Mouse (Mus musculus): ENCODE measurements at regions not wholly inside any gene's neighbourhood (a gene's known extent, or its start where the extent isn't known, plus 50 kb on each side); places are given as distances from the start of the nearest gene placed in this dataset.

DNA sequence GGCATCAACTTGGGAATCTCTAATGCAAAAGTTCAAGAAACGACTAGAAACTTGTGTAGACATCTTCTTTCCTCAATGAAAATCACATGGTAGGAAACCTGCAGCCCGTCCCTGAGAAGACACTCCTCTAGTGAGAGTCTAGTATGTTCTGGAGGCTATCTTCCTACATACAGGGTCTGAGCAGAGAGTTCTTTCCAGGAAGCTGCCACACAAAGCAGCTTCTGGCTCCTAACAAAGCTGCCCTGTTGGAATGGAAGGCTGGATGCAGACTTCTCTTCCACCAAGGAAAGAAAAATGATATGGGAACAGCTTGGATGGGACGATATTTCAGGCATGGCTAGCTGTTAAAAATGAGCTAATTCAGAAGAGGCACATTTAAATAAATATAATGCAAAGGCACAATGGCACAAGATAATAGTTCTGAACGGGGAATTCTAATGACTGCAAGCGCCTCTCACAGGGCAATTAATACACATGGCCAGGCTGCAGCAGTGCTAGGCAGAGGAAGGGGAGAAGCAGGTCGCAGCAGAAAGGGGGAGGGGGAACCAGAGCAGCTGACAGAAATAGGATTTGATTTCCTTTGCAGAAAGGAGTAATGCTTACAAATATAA is 391.4 kb upstream of the Plxna2 start:
- Histone ChIP-seq H3K4me1 (peaks cover 69% of the 10 kb centered on the region), H3K9ac (replicated peaks) (no peak overlapping the region)

DNA sequence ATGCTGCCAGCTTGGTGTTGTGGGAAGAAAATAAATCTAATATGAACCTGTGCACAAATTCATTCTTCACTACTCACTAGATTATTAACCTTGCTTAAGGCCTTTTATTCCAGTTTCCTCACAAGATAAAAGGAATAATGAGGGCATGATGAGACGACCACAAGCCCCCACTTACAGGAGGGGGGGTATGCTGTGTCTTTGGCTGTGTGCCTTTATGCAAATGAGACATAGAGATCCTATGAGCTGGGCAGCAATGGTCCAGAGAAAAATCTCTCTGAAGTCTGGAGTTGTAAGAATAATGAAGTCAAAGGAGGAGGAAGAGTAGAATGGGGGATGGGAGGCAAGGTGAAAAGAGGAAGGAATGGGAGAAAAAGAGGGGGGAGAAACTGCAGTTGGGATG is 392.2 kb upstream of the Plxna2 start:
- no peak for ATAC-seq (ENCODE audit: low FRiP score)
- H3K9me3 ChIP-seq (replicated peaks), result no peaks in the 10 kb centered on the region
- peak overlapping the region; percentile 70; the same call in 1 of the 2 replicates for H3K27ac ChIP-seq (replicated peaks)
- no peak overlapping the region for H3K4me2 ChIP-seq
- H3K4me1 ChIP-seq, result peaks cover 60% of the 10 kb centered on the region
- H3K9ac ChIP-seq (replicated peaks), result no peak overlapping the region
- no peaks in the 10 kb centered on the region for H3K27me3 ChIP-seq (replicated peaks)
- no peaks in the 10 kb centered on the region for H3K36me3 ChIP-seq
- no peak overlapping the region for H3K4me3 ChIP-seq (replicated peaks)
- 7% methylated on average over 1 of the region's 1 CpGs for WGBS

More for the DNA sequence above, 391.4 kb upstream of the Plxna2 start:
- 17% methylated on average over 6 of the region's 6 CpGs for WGBS
- no peaks in the 10 kb centered on the region for H3K27me3 ChIP-seq (replicated peaks)
- no peak overlapping the region for H3K4me3 ChIP-seq (replicated peaks)
- ATAC-seq (ENCODE audit: low FRiP score), result no peak
- H3K27ac ChIP-seq (replicated peaks), result peak overlapping the region; percentile 70
- no peaks in the 10 kb centered on the region for H3K36me3 ChIP-seq
- H3K9me3 ChIP-seq (replicated peaks), result no peaks in the 10 kb centered on the region
- no peak overlapping the region for H3K4me2 ChIP-seq

DNA sequence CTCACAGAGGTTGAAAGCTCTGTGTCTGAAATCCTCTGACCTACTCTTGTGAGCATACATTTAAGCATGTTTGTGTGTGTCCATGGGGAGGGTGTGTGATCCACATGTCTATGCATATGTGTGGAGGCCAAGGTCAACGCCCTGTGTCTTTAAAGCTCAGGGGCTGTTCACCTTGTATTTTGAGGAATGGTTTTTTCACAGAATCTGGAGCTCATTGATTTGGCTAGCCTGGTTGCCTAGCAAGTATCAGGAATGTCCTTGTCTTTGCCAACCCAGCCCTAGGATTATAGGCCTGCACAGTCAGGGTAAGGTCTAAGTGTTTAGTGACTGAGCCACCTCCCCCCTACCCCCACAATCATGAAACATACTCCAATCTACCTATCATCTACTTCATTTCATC is 394.0 kb upstream of the Plxna2 start:
- Histone ChIP-seq H3K4me2 (no peak overlapping the region), H3K4me1 (peaks cover 50% of the 10 kb centered on the region), H3K36me3 (no peaks in the 10 kb centered on the region), H3K9me3 (replicated peaks) (no peaks in the 10 kb centered on the region), H3K9ac (replicated peaks) (no peak overlapping the region), H3K27me3 (replicated peaks) (no peaks in the 10 kb centered on the region), H3K27ac (replicated peaks) (peak overlapping the region; percentile 60), H3K4me3 (replicated peaks) (no peak overlapping the region)
- 55% methylated on average over 1 of the region's 1 CpGs for WGBS
- no peak for ATAC-seq (ENCODE audit: low FRiP score)

DNA sequence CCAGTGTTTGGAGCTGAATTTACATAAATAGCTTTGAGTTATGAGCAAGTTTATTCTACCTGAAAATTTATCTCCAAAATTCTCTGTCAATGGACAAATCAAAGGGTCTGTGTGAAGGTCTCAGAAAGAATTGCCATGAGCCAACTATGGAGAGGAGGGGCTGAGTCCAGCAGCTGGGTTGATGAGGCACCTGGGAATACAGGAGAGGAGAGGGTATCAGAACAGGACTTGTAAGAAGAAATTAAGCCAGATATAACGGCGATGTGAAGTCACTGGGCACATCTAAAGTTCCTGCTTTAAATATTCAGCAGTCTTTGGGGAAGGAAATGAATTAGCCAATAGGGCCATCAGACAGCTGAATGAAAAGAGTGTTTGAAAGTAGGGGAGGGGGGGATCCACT is 394.4 kb upstream of the Plxna2 start:
- Histone ChIP-seq H3K36me3 (no peaks in the 10 kb centered on the region), H3K4me1 (peaks cover 50% of the 10 kb centered on the region), H3K27ac (replicated peaks) (peak overlapping the region; percentile 60), H3K9me3 (replicated peaks) (no peaks in the 10 kb centered on the region), H3K4me2 (no peak overlapping the region), H3K9ac (replicated peaks) (no peak overlapping the region), H3K27me3 (replicated peaks) (no peaks in the 10 kb centered on the region), H3K4me3 (replicated peaks) (no peak overlapping the region)
- WGBS, result 11% methylated on average over 2 of the region's 2 CpGs
- ATAC-seq (ENCODE audit: low FRiP score), result 0 out of 2 replicates have a peak, but pooled peaks have one; percentile 22

DNA sequence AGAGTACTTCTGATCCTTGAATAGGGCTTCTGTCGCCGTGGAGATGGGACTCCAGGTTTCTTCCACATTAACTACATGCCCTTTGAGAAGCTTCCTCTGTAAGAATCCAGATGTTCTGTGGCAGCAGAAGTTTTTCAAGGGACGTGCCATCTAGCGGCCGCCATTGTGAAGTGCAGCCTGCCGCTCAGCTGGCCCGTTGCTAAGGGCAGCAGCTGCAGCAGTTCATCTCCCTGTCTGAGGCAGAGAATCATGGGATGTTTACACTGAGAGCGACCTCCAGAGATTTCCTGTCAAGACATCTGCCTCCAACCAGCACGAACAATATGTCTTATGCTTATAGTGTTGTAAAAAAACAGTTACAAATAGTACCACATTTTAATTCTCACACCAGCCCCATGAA is 395.0 kb upstream of the Plxna2 start:
- peak overlapping the region; percentile 60 for H3K27ac ChIP-seq (replicated peaks)
- no peak overlapping the region for H3K4me2 ChIP-seq
- no peaks in the 10 kb centered on the region for H3K9me3 ChIP-seq (replicated peaks)
- ATAC-seq (ENCODE audit: low FRiP score), result peak; percentile 75
- no peak overlapping the region for H3K9ac ChIP-seq (replicated peaks)
- under 1% methylated on average over 9 of the region's 9 CpGs for whole genome bisulfite sequencing
- no peaks in the 10 kb centered on the region for H3K36me3 ChIP-seq
- peaks cover 50% of the 10 kb centered on the region for H3K4me1 ChIP-seq
- H3K4me3 ChIP-seq (replicated peaks), result no peak overlapping the region
- no peaks in the 10 kb centered on the region for H3K27me3 ChIP-seq (replicated peaks)

DNA sequence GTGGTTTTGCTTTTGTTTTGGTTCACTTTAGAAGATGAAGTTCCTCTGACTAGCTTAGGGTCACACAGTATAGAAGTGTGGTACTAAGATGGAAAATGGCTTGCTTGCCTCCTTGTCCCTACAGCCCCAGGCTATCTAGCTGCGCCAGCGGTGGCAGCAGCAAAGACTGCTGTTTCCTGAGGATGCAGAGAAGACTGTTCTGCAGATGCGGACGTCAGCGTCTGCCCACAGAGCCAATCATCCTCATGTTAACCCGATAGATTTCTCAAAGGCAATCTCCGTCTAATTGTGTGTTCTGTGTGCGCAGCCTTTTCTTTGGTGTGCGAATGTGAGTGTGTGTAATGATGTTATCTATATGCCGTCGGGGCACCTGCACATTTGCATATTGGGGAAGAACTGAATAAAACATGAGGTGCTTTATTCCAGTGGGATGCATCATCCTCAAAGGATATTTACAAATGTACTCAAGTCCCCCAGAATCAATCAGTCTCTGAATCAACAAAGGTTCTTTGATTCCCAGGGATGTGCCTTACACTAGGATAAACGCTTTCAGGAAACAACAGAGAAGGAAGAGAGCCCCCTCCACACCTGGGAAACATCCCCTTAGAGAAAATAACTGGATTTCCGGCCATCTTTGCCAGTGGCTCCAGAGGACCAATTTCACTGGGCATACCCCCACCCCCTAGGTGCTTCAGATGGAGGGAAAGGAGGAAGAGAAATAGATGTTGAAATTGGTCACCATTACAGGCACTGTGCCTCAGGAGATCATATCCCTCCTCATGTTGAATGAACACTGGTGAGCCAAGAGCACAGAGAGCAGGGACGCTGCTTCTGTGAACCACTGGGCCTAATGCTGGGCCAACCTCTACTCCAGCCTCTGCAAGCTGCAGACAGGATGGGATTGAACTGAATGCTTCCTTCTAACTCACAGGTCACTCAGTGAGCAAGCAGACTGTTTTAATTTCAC is 409.7 kb upstream of the Plxna2 start:
- 20% methylated on average over 14 of the region's 14 CpGs for WGBS
- H3K27ac ChIP-seq (replicated peaks), result peak overlapping the region; percentile 58
- H3K4me1 ChIP-seq, result peaks cover 18% of the 10 kb centered on the region
- no peaks in the 10 kb centered on the region for H3K27me3 ChIP-seq (replicated peaks)
- no peak overlapping the region for H3K4me3 ChIP-seq (replicated peaks)
- H3K4me2 ChIP-seq, result peak overlapping the region; percentile 5; the same call in 1 of the 2 replicates
- peak; percentile 63; the same call in 1 of the 2 replicates for ATAC-seq (ENCODE audit: low FRiP score)
- no peaks in the 10 kb centered on the region for H3K9me3 ChIP-seq (replicated peaks)
- H3K36me3 ChIP-seq, result no peaks in the 10 kb centered on the region
- H3K9ac ChIP-seq (replicated peaks), result no peak overlapping the region

DNA sequence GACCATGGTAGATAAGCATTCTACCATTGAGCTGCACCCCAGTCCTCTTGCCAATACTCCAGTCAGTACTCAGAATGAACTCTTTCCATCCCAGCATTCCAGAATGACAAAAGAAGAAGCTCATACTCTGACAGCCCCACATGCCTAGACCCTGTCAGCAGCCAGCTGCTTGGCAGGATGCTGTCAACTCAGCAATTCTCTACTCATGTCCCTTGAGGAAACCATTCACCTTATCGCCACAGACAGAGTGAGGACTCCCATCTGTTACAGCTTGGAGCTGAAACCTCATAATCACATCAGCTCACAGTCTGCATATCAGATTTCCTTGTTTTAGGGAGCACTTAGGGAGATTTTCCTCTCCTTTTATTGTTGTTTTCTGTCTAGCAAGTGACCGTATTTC is 420.5 kb upstream of the Plxna2 start:
- peaks cover 2% of the 10 kb centered on the region; the same call in 1 of the 2 replicates for H3K4me1 ChIP-seq
- no peak overlapping the region for H3K4me2 ChIP-seq
- ATAC-seq (ENCODE audit: low FRiP score), result no peak
- 51% methylated on average over 2 of the region's 2 CpGs for WGBS
- H3K27me3 ChIP-seq (replicated peaks), result no peaks in the 10 kb centered on the region
- H3K9ac ChIP-seq (replicated peaks), result no peak overlapping the region
- H3K27ac ChIP-seq (replicated peaks), result no peak overlapping the region
- H3K36me3 ChIP-seq, result no peaks in the 10 kb centered on the region
- no peak overlapping the region for H3K4me3 ChIP-seq (replicated peaks)
- no peaks in the 10 kb centered on the region for H3K9me3 ChIP-seq (replicated peaks)

DNA sequence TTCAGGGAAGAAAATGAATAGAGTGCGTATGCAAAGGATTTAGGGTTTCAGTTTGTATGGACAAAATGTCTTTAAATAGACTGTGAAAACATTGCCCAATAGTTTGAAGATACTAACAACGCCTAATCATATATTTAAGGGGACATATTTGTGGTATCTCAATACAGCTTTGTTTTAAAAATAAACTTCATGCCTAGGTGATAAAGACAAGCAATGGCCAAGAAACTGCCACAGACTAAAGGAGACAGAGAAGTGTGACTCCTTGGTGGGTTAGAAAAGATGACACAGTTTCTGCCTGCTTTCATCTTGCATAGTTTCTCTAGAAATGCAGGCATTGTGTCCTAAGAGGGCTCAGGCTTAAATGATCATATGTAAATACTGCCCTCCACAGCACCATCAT is 435.7 kb upstream of the Plxna2 start:
- H3K9ac ChIP-seq (replicated peaks), result no peak overlapping the region
- no peak for ATAC-seq (ENCODE audit: low FRiP score)
- no peaks in the 10 kb centered on the region for H3K4me1 ChIP-seq
- H3K36me3 ChIP-seq, result no peaks in the 10 kb centered on the region
- H3K4me3 ChIP-seq (replicated peaks), result no peak overlapping the region
- H3K27ac ChIP-seq (replicated peaks), result no peak overlapping the region
- 91% methylated on average over 2 of the region's 2 CpGs for WGBS
- no peak overlapping the region for H3K4me2 ChIP-seq
- H3K9me3 ChIP-seq (replicated peaks), result no peaks in the 10 kb centered on the region
- H3K27me3 ChIP-seq (replicated peaks), result no peaks in the 10 kb centered on the region

DNA sequence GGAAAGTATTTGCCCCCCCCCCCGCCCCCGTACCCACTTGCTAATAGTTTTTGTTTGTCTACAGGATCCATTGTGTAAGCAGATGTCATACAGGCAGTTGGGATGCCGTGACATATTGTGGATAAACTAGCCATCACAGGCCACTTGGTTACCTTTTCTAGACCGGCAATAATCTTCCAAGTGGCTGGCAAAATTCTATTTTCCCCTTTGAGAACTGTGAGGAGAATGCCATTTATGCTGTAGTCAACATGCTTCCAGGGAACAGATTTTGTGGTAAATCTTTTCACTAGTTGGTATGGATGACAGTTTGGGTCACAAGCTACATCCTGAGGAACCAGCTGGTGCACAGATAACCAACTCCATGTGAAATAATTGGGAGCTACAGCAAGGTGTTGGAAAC is 456.5 kb upstream of the Plxna2 start:
- Histone ChIP-seq H3K27ac (replicated peaks) (no peak overlapping the region), H3K36me3 (no peaks in the 10 kb centered on the region), H3K4me2 (no peak overlapping the region), H3K4me1 (peaks cover 6% of the 10 kb centered on the region), H3K27me3 (replicated peaks) (no peaks in the 10 kb centered on the region), H3K4me3 (replicated peaks) (no peak overlapping the region), H3K9ac (replicated peaks) (no peak overlapping the region), H3K9me3 (replicated peaks) (no peaks in the 10 kb centered on the region)
- 29% methylated on average over 4 of the region's 4 CpGs for WGBS
- no peak for ATAC-seq (ENCODE audit: low FRiP score)

DNA sequence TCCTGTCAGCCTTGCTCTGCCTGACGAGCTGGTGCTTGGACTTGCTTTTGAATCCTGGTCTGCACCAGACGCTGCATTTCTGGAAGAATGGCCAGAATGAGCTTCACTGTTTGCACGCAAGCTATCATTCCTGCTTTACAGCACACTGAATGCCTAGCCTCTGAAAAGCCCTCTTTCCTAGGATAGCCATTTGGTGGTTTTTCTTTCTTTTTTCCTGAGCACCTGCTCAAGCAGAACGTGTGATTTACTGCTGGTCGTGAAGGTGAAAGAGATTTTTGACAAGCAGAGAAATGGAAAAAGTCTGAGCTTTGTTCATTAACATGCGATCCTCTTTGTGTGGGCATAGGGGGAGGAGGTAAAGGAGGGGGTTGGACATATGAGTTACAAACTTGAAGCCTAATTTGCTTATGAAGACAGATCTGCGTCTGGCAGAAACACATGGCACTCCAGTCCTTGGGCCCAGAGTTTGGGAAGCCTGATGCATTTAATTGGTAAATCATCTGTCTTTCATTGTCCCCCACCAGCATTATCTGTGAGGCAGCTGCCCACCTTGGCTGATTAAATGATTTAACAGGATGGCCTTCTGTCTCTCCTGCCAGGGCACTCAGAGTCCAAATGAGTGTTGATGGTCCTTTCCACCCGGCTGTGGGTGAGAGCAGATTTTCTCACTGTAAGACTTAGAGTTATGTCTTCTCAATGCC is 457.1 kb upstream of the Plxna2 start:
- 0 out of 2 replicates have a peak overlapping the region, but pooled peaks have one; percentile 11 for H3K4me2 ChIP-seq
- no peaks in the 10 kb centered on the region for H3K9me3 ChIP-seq (replicated peaks)
- peaks cover 6% of the 10 kb centered on the region for H3K4me1 ChIP-seq
- no peaks in the 10 kb centered on the region for H3K27me3 ChIP-seq (replicated peaks)
- WGBS, result 13% methylated on average over 8 of the region's 8 CpGs
- H3K36me3 ChIP-seq, result no peaks in the 10 kb centered on the region
- no peak overlapping the region for H3K9ac ChIP-seq (replicated peaks)
- H3K27ac ChIP-seq (replicated peaks), result peak overlapping the region; percentile 66; the same call in 1 of the 2 replicates
- H3K4me3 ChIP-seq (replicated peaks), result no peak overlapping the region
- no peak for ATAC-seq (ENCODE audit: low FRiP score)

DNA sequence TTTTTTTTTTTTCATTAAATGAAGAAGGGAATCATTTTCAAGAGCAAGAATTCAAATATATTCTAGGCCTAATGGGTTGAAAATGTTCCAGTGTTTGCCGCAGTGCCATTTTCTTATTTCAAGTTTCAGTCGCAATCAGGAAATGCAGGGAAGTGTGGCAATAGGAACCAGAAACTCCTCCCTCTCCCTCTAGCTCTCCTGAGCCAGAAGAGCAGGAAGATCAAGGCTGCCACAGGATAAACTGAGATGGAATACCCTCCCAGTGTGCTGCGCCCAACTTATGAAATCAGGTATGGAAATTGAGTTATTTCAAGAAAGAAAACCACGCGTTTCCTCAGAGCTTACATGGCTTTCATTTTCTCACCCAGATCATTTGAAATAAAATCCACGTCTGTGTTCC is 460.8 kb upstream of the Plxna2 start:
- no peak overlapping the region for H3K9ac ChIP-seq (replicated peaks)
- no peaks in the 10 kb centered on the region for H3K9me3 ChIP-seq (replicated peaks)
- 86% methylated on average over 6 of the region's 6 CpGs for WGBS
- no peak for ATAC-seq (ENCODE audit: low FRiP score)
- no peak overlapping the region for H3K27ac ChIP-seq (replicated peaks)
- no peak overlapping the region for H3K4me3 ChIP-seq (replicated peaks)
- no peaks in the 10 kb centered on the region for H3K36me3 ChIP-seq
- H3K4me2 ChIP-seq, result no peak overlapping the region
- no peaks in the 10 kb centered on the region for H3K27me3 ChIP-seq (replicated peaks)
- H3K4me1 ChIP-seq, result peaks cover 6% of the 10 kb centered on the region
